Mouse (Mus musculus) myocyte (in vitro differentiated cells): ENCODE data around the gene Hs3st1.

Source experiments
- POLR2A ChIP-seq: IDR thresholded peaks from one replicate; pipeline ENCODE4 v1.6.1; 2011; ENCODE audit warnings: low read depth, mild to moderate bottlenecking, control low read depth, moderate library complexity; ENCODE audit not compliant: insufficient read length
- TCF12 ChIP-seq: IDR thresholded peaks from one replicate; pipeline ENCODE4 v1.6.1; 2011; ENCODE audit warnings: mild to moderate bottlenecking, control low read depth; ENCODE audit not compliant: poor library complexity, insufficient read depth, severe bottlenecking

DNA sequence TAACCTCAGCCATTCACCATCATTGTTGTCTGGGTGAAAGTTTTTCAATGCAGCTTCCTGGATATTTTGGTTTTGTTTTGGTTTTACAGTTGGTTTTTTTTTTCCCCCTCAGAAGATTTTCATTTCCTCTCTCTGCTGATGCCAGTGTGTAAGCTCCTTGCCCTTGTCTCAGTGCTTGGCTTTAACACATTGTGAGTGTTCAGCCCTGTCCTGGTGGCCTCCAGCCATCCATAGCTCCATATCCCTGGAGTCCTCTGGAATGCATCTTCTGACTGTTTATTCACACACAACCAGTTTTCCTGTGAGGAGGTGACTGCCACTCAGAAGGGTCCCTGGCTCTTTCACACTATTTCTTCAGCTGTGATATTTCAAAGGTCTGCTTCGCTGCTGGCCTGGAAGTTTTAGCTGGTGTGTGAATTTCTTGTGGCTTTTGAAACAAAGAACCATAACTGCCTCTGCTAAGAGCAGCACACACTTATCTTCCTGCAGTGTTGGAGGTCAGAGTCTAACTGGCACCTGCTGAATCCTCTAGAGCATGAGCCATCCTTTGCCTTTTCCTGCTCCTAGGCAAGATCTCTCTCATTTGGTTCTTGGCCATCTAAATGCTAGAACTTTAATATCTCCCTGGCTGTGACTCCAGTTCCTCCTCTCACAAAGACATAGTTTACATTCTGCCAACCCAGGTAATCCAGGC lies 21.4 kb downstream of the Hs3st1 start:
- TF ChIP-seq TCF12 (no peak), POLR2A (no peak)
